Mouse (Mus musculus) lung, embryonic 16.5 days (tissue): ENCODE results near the gene Cox14. TPM values are rescaled to one million over a fixed set of nuclear protein-coding genes. Genes with fewer than 3 reads are reported as not detected.
"Not testable (repeated sequence)": the region's sequence is repeated elsewhere in the genome, so short reads cannot be mapped to it uniquely, and the experiment has no call there.

Experiments
- ATAC-seq: fragments of 200-750 bp; cut with Nextera tagmentation; 2 replicates; pipeline ENCODE4 v1.8.0; 2017; ENCODE audit warnings: low read depth, mild to moderate bottlenecking, moderate library complexity
- H3K27ac ChIP-seq: fragments of 300-500 bp; sonication (generic); 2 replicates; pipeline ENCODE4 v1.5.1; 2014; ENCODE audit warnings: mild to moderate bottlenecking, control low read depth, low read length
- H3K27me3 ChIP-seq: fragments of 300-500 bp; sonication (generic); 2 replicates; pipeline ENCODE4 v1.6.1; 2014; ENCODE audit warnings: low read depth, low read length, mixed read lengths; ENCODE audit not compliant: control insufficient read depth, insufficient read depth
- H3K36me3 ChIP-seq: fragments of 300-500 bp; sonication (generic); 2 replicates; pipeline ENCODE4 v1.6.1; 2014; ENCODE audit warnings: low read length; ENCODE audit not compliant: control insufficient read depth, insufficient read depth
- H3K4me1 ChIP-seq: fragments of 300-500 bp; sonication (generic); replicated peaks from 2 replicates; pipeline ENCODE4 v1.6.1; 2014; ENCODE audit warnings: low read length, mixed read lengths; ENCODE audit not compliant: control insufficient read depth, insufficient read depth
- H3K4me2 ChIP-seq: fragments of 300-500 bp; sonication (generic); 2 replicates; pipeline ENCODE4 v1.6.1; 2014; ENCODE audit warnings: low read depth, low read length, control low read depth
- H3K4me3 ChIP-seq: fragments of 300-500 bp; sonication (generic); 2 replicates; pipeline ENCODE4 v1.5.1; 2014; ENCODE audit warnings: mild to moderate bottlenecking, low read length, control low read depth
- H3K9ac ChIP-seq: fragments of 300-500 bp; sonication (generic); 2 replicates; pipeline ENCODE4 v1.6.1; 2014; ENCODE audit warnings: low read length, control low read depth
- H3K9me3 ChIP-seq: fragments of 300-500 bp; sonication (generic); 2 replicates; pipeline ENCODE4 v1.6.1; 2016; ENCODE audit warnings: low read length; ENCODE audit not compliant: control insufficient read depth
- WGBS: fragments of 180-500 bp; shearing (Covaris S2); extraction: QIAGEN DNeasy Blood & Tissue Kit; methylation state at CpG from one replicate; pipeline ENCODE4 v1.1.7; 2014; 5-methylcytosine and 5-hydroxymethylcytosine counted together
- polyA plus RNA-seq: library from polyadenylated mRNA; unstranded; fragments of >200 nt; fragmentation: Nextera tagmentation; extraction: Ambion mirVana; gene quantifications from 2 replicates; pipeline ENCODE4 v1.2.1, GENCODE M21; 2015

Cox14 gene
- polyA plus RNA-seq, 1 experiment from 2014 or later, result 148 TPM

DNA sequence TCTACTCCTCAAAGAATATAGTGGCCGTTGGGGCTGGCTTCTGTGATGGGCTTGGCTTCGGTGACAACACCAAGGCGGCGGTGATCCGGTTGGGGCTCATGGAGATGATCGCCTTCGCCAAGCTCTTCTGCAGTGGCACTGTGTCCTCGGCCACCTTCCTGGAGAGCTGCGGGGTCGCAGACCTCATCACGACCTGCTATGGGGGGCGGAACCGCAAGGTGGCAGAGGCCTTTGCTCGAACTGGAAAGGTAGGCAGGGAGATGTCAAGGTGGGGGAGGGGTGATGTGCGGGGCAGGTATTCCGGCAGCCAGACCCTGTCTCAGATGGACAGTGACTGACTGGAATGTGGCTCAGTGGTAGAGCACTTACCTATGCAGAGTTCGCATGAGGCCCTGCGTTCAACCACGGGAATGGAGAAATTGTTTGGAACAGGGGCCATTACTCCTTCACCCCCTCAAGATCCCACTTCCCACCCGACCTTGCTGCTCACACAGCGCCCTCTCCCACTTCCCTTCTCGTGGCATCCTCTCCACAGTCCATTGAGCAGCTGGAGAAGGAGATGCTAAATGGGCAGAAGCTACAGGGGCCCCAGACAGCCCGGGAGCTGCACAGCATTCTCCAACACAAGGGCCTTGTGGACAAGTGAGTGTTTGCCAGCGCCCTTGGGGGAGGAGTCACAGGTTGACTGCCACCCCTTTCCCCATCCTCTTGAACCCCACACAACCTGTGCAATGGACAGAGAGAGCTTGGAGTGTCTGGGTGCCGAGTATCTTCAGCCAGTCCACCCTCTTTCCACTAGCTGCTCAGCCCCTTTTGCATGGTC lies 3.3 kb upstream of the Cox14 start:
- Histone ChIP-seq H3K4me2 (no peak overlapping the region), H3K36me3 (no peaks in the 10 kb centered on the region), H3K9ac (no peak overlapping the region), H3K4me3 (no peak overlapping the region), H3K27ac (no peak overlapping the region), H3K9me3 (no peaks in the 10 kb centered on the region), H3K27me3 (no peaks in the 10 kb centered on the region), H3K4me1 (peaks cover 31% of the 10 kb centered on the region)
- WGBS, result 63% methylated on average over 25 of the region's 25 CpGs
- no peak for ATAC-seq

DNA sequence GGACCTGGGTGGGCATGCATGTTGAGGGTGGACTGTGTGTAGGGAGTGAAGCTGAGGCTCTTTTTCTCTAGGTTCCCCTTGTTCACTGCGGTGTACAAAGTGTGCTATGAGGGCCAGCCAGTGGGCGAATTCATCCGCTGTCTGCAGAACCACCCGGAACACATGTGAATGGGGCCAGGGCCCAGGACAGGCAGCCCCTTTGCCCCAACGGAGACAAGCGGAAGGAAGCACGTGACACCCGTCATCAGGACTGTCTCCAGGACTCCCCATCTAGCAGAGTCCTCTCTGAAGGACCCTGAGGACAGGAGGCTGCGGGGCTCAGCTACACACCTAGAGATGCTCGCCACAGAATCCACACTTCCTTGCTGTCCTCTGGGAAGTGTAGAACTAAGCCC lies 2.3 kb upstream of the Cox14 start:
- peak overlapping the region; percentile 39 for H3K9ac ChIP-seq
- H3K27me3 ChIP-seq, result no peaks in the 10 kb centered on the region
- ATAC-seq, result no peak
- 0 out of 2 replicates have a peak overlapping the region, but pooled peaks have one; percentile 9 for H3K4me2 ChIP-seq
- WGBS, result 58% methylated on average over 10 of the region's 10 CpGs
- H3K4me3 ChIP-seq, result no peak overlapping the region
- H3K9me3 ChIP-seq, result no peaks in the 10 kb centered on the region
- peaks cover 7% of the 10 kb centered on the region for H3K36me3 ChIP-seq
- peaks cover 27% of the 10 kb centered on the region for H3K4me1 ChIP-seq
- H3K27ac ChIP-seq, result peak overlapping the region; percentile 89

DNA sequence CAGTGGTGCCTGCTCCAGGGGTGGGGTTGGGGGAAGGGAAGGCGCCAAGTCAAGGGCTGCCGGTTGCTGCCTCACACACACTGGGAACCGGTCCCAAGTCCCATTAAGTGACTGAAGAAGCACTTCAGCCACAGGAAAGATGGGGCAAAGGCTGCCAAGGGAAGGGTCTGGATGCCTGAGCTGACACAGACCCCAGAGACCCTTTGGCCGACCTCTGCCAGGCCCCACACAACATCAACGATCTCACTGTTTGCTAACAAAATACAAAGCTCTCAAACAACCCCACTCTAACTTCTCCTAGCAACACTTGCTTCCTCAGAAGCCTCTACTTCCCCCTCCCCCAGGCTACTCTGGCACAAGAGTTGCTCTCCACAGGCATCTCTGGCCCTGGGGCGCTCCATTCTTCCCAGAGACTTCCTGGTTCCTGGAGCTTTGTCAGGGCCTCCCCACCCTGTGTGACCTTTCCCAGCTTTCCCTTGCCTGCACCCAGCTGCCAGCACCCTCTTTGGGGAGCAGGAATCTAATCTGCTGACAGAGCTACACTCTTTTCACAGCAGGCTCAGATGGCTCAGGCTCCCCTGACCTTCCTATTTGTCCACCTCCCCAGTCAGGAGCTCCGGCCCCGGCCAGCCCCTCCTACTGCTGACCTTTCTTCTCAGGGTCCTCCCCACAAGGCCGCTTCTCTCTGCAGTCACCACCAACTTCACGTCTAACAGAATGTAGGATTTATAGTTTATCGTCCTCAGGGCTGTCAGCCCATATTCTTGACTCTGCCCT lies 1.7 kb upstream of the Cox14 start:
- WGBS, result 17% methylated on average over 11 of the region's 11 CpGs
- H3K36me3 ChIP-seq, result peaks cover 13% of the 10 kb centered on the region
- 0 out of 2 replicates have a peak, but pooled peaks cover under 1% of the 10 kb centered on the region for H3K9me3 ChIP-seq
- no peaks in the 10 kb centered on the region for H3K27me3 ChIP-seq
- peak overlapping the region; percentile 81 for H3K4me2 ChIP-seq
- H3K9ac ChIP-seq, result peak overlapping the region; percentile 48
- ATAC-seq, result peak; percentile 18; the same call in 1 of the 2 replicates
- H3K4me1 ChIP-seq, result peaks cover 27% of the 10 kb centered on the region
- H3K27ac ChIP-seq, result peak overlapping the region; percentile 89
- 0 out of 2 replicates have a peak overlapping the region, but pooled peaks have one; percentile 1 for H3K4me3 ChIP-seq

DNA sequence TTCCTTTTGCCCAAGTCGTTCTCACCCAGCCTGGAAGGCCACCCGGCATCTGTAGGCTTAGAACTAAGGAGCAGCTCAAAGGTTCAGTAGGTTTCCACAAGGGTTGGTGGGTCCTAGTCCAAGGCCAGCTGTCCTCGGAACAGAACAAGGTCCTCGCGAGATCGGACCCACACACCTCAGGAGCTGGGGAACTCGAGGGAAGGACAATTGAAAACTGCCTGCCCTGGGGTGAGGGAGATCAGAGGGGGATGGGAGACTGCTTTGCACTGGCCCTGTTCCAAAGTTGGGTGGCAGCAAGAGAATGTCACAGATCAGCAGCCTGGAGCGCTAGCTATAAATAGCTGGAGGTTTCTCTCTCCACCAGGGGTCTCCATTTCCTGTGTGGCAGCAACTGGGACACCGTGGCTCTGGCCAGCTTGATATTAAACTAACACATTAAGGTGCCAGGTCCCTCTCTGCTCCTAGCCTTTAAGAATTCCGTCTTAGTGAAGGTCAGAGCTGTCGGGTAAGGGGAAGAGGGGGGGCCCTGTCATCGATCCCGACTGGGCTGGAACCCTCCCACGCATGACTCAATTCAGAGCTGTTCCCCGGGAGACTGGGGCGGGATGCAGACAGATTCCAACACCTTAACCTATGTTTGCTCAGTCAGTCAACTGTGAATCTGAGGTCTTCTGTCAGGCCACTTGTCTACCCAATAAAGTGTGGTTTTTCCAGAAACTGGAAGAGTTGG lies 961 bp upstream of the Cox14 start:
- peak overlapping the region; percentile 63 for H3K9ac ChIP-seq
- H3K4me3 ChIP-seq, result peak overlapping the region; percentile 65
- 7% methylated on average over 16 of the region's 16 CpGs for WGBS
- peaks cover 6% of the 10 kb centered on the region for H3K9me3 ChIP-seq
- peak overlapping the region; percentile 89 for H3K27ac ChIP-seq
- peak; percentile 39 for ATAC-seq
- peaks cover 18% of the 10 kb centered on the region for H3K36me3 ChIP-seq
- H3K4me2 ChIP-seq, result peak overlapping the region; percentile 81
- peaks cover 27% of the 10 kb centered on the region for H3K4me1 ChIP-seq
- no peaks in the 10 kb centered on the region for H3K27me3 ChIP-seq

DNA sequence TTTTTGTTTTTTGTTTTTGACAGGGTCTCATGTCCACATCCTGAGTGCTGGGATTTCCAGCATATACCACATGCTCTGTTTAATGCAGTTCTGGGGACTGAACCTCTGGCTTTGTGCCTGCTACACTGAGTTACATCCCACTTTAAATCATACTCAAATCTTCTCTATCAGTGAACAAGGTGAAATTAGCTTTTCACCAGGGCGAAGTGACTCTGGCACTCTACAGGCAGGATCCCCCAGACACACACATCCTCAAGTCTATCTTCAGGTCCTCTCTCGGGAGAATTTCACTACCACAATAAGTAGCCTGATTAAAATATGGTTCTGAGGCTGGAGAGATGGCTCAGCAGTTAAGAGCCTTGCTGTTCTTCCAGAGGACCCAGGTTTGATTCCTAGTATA lies 1.1 kb downstream of the Cox14 start:
- H3K4me2 ChIP-seq, result peak overlapping the region; percentile 86
- whole genome bisulfite sequencing, result 54% methylated on average over 2 of the region's 2 CpGs
- peak overlapping the region; percentile 65 for H3K4me3 ChIP-seq
- no peak overlapping the region for H3K27ac ChIP-seq
- ATAC-seq, result no peak
- peak overlapping the region; percentile 82 for H3K9ac ChIP-seq
- peaks cover 6% of the 10 kb centered on the region for H3K9me3 ChIP-seq
- no peaks in the 10 kb centered on the region for H3K27me3 ChIP-seq
- H3K36me3 ChIP-seq, result peaks cover 18% of the 10 kb centered on the region
- H3K4me1 ChIP-seq, result peaks cover 27% of the 10 kb centered on the region

DNA sequence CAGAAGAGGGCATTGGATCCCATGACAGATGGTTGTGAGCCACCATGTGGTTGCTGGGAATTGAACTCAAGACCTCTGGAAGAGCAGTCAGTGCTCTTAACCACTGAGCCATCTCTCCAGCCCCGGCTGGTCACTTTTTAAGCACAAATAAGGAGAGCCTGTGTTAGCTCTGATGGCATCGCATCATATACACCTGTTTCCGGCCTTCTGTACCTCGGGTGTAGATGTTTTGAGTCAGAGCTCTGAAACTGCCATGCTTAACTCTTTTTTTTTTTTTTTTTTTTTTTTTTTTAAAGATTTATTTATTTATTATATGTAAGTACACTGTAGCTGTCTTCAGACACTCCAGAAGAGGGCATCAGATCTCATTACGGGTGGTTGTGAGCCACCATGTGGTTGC lies 1.6 kb downstream of the Cox14 start:
- not testable (repeated sequence) for H3K9me3 ChIP-seq, H3K9ac ChIP-seq, H3K4me3 ChIP-seq, H3K27me3 ChIP-seq, H3K27ac ChIP-seq, ATAC-seq, H3K4me2 ChIP-seq
- H3K4me1 ChIP-seq, result peaks cover 27% of the 10 kb centered on the region
- peaks cover 18% of the 10 kb centered on the region for H3K36me3 ChIP-seq
- 88% methylated on average over 4 of the region's 5 CpGs for WGBS

DNA sequence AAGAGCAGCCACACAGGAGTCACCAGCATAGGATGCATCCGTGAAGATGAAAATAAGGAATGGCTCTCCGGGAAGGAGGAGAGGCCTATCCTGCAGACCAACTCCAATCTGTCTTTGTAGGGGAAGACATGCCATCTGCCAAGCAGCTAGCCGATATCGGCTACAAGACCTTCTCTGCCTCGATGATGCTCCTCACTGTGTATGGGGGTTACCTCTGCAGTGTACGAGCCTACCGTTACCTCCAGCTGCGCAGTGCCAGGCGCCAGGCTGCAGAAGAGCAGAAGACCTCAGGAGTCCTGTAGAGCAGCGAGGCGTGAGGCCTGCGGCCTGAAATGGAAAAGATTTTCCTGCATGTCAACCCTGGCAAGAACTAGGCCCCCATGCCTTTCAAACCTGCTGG lies 2.1 kb downstream of the Cox14 start:
- Histone ChIP-seq H3K4me3 (no peak overlapping the region), H3K9ac (no peak overlapping the region), H3K27me3 (no peaks in the 10 kb centered on the region), H3K27ac (no peak overlapping the region), H3K36me3 (peaks cover 18% of the 10 kb centered on the region), H3K4me1 (peaks cover 27% of the 10 kb centered on the region), H3K9me3 (peaks cover 6% of the 10 kb centered on the region), H3K4me2 (no peak overlapping the region)
- no peak for ATAC-seq
- 97% methylated on average over 12 of the region's 12 CpGs for WGBS

DNA sequence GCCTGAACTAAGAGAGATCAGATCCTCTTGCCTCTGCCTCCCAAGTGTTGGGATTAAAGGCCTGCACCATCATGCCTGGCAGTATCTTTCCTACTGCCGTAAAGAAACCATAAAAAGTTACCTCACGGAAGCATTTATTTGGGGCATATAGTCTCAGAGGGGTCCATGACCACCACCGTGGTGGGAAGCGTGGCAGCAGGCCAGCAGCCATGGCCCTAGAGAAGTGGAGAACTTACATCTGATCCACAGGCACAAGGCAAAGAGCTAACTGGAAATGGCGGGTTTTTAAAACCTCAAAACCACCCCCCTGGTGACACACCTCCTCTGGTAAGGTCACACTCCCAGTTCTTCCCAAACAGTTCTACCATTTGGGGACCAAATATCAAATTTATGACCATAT lies 2.8 kb downstream of the Cox14 start:
- H3K9ac ChIP-seq, result no peak overlapping the region
- WGBS, result 92% methylated on average over 5 of the region's 5 CpGs
- no peak overlapping the region for H3K27ac ChIP-seq

More for the DNA sequence above, 2.8 kb downstream of the Cox14 start:
- Histone ChIP-seq H3K4me1 (peaks cover 22% of the 10 kb centered on the region), H3K9me3 (peaks cover 6% of the 10 kb centered on the region), H3K4me2 (no peak overlapping the region), H3K4me3 (no peak overlapping the region), H3K27me3 (no peaks in the 10 kb centered on the region), H3K36me3 (peaks cover 18% of the 10 kb centered on the region)
- no peak for ATAC-seq
